Mouse (Mus musculus) small intestine, adult 2 months (tissue): ENCODE measurements around the gene Hectd1. TPM values are rescaled to one million over a fixed set of nuclear protein-coding genes. Genes with fewer than 3 reads are reported as not detected.

Experiments
- H3K27ac ChIP-seq: fragments of 200-500 bp; 2 replicates; pipeline ENCODE4 v1.5.1; 2012; ENCODE audit warnings: low read depth, low read length, control low read depth, inconsistent platforms; ENCODE audit not compliant: insufficient read depth
- H3K27me3 ChIP-seq: fragments of 200-500 bp; 2 replicates; pipeline ENCODE4 v1.6.1; 2012; ENCODE audit warnings: mild to moderate bottlenecking, moderate library complexity, low read length, inconsistent platforms; ENCODE audit not compliant: control insufficient read depth, insufficient read depth
- H3K36me3 ChIP-seq: fragments of 200-500 bp; 2 replicates; pipeline ENCODE4 v1.6.1; 2012; ENCODE audit warnings: mild to moderate bottlenecking, low read length, control low read depth, inconsistent platforms; ENCODE audit not compliant: control insufficient read depth, insufficient read depth
- H3K4me1 ChIP-seq: fragments of 200-500 bp; 2 replicates; pipeline ENCODE4 v1.6.1; 2012; ENCODE audit warnings: low read length, inconsistent platforms, mixed read lengths; ENCODE audit not compliant: control insufficient read depth, insufficient read depth, insufficient read length
- H3K4me3 ChIP-seq: fragments of 200-500 bp; 2 replicates; pipeline ENCODE4 v1.5.1; 2012; ENCODE audit warnings: low read depth, mild to moderate bottlenecking, control low read depth, inconsistent platforms, low read length, moderate library complexity
- CTCF ChIP-seq: fragments of 200-500 bp; IDR thresholded peaks from 2 replicates; pipeline ENCODE4 v1.5.1; 2012; ENCODE audit warnings: low read depth, mild to moderate bottlenecking, control low read depth, inconsistent platforms, low read length, moderate library complexity, mixed read lengths; ENCODE audit not compliant: insufficient replicate concordance, insufficient read length; ENCODE audit errors: extremely low read depth
- POLR2A ChIP-seq: fragments of 200-500 bp; IDR thresholded peaks from 2 replicates; pipeline ENCODE4 v1.6.1; 2012; ENCODE audit warnings: low read depth, mild to moderate bottlenecking, control low read depth, inconsistent platforms, low read length, moderate library complexity
- WGBS: fragments of 180-500 bp; shearing (Covaris S2); methylation state at CpG from one replicate; pipeline ENCODE4 v1.1.7; 2018; 5-methylcytosine and 5-hydroxymethylcytosine counted together
- polyA plus RNA-seq: library from polyadenylated mRNA; depleted of rRNA; stranded (reverse); fragments of >200 nt; gene quantifications from 2 replicates; pipeline ENCODE4 v1.2.3, GENCODE M21; 2012

Gene Hectd1
- polyA plus RNA-seq, 1 experiment = 6.7 TPM

- H3K4me1 ChIP-seq = peaks cover 3% of the 10 kb centered on the region; the same call in 1 of the 2 replicates
- no peak overlapping the region for H3K27ac ChIP-seq
- peaks cover 5% of the 10 kb centered on the region; the same call in 1 of the 2 replicates for H3K36me3 ChIP-seq
- 48% methylated on average over 1 of the region's 1 CpGs for WGBS
- H3K27me3 ChIP-seq = no peaks in the 10 kb centered on the region
- TF ChIP-seq POLR2A = no peak
- TF ChIP-seq CTCF = no peak
- H3K4me3 ChIP-seq = no peak overlapping the region
Observed at GRCm38 (mm10) chr12:51736807-51737206, 92.5 kb downstream of the Hectd1 start.

- 45% methylated on average over 3 of the region's 3 CpGs for WGBS
Observed at GRCm38 (mm10) chr12:51736381-51736780, 93.0 kb downstream of the Hectd1 start.

GRCm38 (mm10) chr12:51735840-51736271 lies 93.5 kb downstream of the Hectd1 start:
- Histone ChIP-seq H3K27me3 (no peaks in the 10 kb centered on the region), H3K36me3 (peaks cover 2% of the 10 kb centered on the region; the same call in 1 of the 2 replicates), H3K4me3 (no peak overlapping the region), H3K27ac (no peak overlapping the region), H3K4me1 (peaks cover 3% of the 10 kb centered on the region; the same call in 1 of the 2 replicates)
- no peak for TF ChIP-seq POLR2A
- TF ChIP-seq CTCF = no peak
- 17% methylated on average over 7 of the region's 7 CpGs for WGBS

More at GRCm38 (mm10) chr12:51736381-51736780, 93.0 kb downstream of the Hectd1 start:
- TF ChIP-seq CTCF (no peak), POLR2A (no peak)
- Histone ChIP-seq H3K4me1 (peaks cover 3% of the 10 kb centered on the region; the same call in 1 of the 2 replicates), H3K4me3 (no peak overlapping the region), H3K36me3 (peaks cover 5% of the 10 kb centered on the region; the same call in 1 of the 2 replicates), H3K27ac (no peak overlapping the region), H3K27me3 (no peaks in the 10 kb centered on the region)

- Histone ChIP-seq H3K4me1 (peaks cover 3% of the 10 kb centered on the region; the same call in 1 of the 2 replicates), H3K4me3 (peak overlapping the region; percentile 8; the same call in 1 of the 2 replicates), H3K36me3 (no peaks in the 10 kb centered on the region), H3K27me3 (no peaks in the 10 kb centered on the region), H3K27ac (peak overlapping the region; percentile 23; the same call in 1 of the 2 replicates)
- TF ChIP-seq CTCF = no peak
- TF ChIP-seq POLR2A = no peak
- 65% methylated on average over 14 of the region's 14 CpGs for WGBS
Observed at GRCm38 (mm10) chr12:51734605-51735211, 94.6 kb downstream of the Hectd1 start.

- 96% methylated on average over 9 of the region's 9 CpGs for WGBS
- no peak overlapping the region for H3K4me3 ChIP-seq
- H3K4me1 ChIP-seq = no peaks in the 10 kb centered on the region
- H3K27me3 ChIP-seq = no peaks in the 10 kb centered on the region
- TF ChIP-seq POLR2A (no peak), CTCF (no peak)
- H3K27ac ChIP-seq = no peak overlapping the region
- H3K36me3 ChIP-seq = peaks cover 2% of the 10 kb centered on the region; the same call in 1 of the 2 replicates
Observed at GRCm38 (mm10) chr12:51729827-51730226, 99.5 kb downstream of the Hectd1 start.

GRCm38 (mm10) chr12:51729058-51729457 lies 100.3 kb downstream of the Hectd1 start:
- WGBS = 74% methylated on average over 11 of the region's 11 CpGs
- TF ChIP-seq CTCF (no peak), POLR2A (no peak)
- no peak overlapping the region for H3K4me3 ChIP-seq
- H3K36me3 ChIP-seq = peaks cover 2% of the 10 kb centered on the region; the same call in 1 of the 2 replicates
- no peaks in the 10 kb centered on the region for H3K27me3 ChIP-seq
- peak overlapping the region; percentile 39 for H3K27ac ChIP-seq
- no peaks in the 10 kb centered on the region for H3K4me1 ChIP-seq

- H3K27ac ChIP-seq = no peak overlapping the region
- H3K36me3 ChIP-seq = peaks cover 11% of the 10 kb centered on the region
- 76% methylated on average over 8 of the region's 8 CpGs for WGBS
- H3K4me1 ChIP-seq = no peaks in the 10 kb centered on the region
- TF ChIP-seq POLR2A (no peak), CTCF (no peak)
- no peaks in the 10 kb centered on the region for H3K27me3 ChIP-seq
- no peak overlapping the region for H3K4me3 ChIP-seq
Observed at GRCm38 (mm10) chr12:51721836-51722235, 107.5 kb downstream of the Hectd1 start.
